Mouse (Mus musculus) lung, adult 2 months (tissue): ENCODE measurements at regions not wholly inside any gene's neighbourhood (a gene's known extent, or its start where the extent isn't known, plus 50 kb on each side); places are given as distances from the start of the nearest gene placed in this dataset.

ENCODE experiments used
- CTCF ChIP-seq: fragments of 200-500 bp; IDR thresholded peaks from 2 replicates; pipeline ENCODE4 v1.5.1; 2011; ENCODE audit warnings: mild to moderate bottlenecking, low read length, control low read depth; ENCODE audit not compliant: insufficient read depth
- POLR2A ChIP-seq: fragments of 200-500 bp; IDR thresholded peaks from 2 replicates; pipeline ENCODE4 v1.6.1; 2011; ENCODE audit warnings: low read depth, mild to moderate bottlenecking, control low read depth, low read length, borderline replicate concordance; ENCODE audit errors: extremely low read depth

DNA sequence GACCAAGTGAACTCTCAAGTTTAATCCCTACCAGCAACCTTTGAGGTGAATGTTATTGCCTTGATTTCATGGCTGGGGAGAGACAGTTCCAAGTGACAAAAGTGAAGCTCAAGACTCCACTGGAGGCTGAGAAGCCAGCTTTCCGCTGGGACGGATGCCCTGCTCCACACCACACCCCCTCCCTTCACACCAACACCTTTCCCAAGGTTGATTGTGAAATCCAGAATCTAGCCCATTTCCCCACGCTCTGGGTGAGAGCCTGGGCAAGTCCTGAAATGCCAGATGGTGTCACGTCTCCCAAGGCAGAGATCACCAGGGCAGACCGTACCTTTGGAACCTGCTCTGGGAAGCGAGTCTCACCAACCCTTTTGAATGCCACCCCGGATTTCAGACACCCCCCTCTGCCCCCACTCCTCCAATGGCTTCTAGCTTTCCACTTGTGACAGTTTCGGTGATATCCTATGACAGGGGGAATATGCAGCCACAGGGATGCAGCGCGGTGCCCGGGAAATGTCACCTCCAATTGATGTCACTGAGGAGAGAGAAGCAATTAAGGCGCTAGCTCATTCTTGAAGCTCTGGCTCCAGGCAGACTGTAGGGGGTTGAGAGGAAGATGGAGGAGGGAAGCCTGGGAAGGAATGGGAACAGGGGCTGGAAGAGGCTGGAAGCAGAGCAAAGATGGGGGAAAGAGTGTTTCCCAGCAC lies 379.0 kb downstream of the Med13l start:
- TF ChIP-seq CTCF (no peak), POLR2A (no peak)
